Mouse (Mus musculus) small intestine, adult 2 months (tissue): ENCODE results near the gene Usp42. TPM values are rescaled to one million over a fixed set of nuclear protein-coding genes. Genes with fewer than 3 reads are reported as not detected.

Source experiments
- H3K27ac ChIP-seq: fragments of 200-500 bp; 2 replicates; pipeline ENCODE4 v1.5.1; 2012; ENCODE audit warnings: low read depth, low read length, control low read depth, inconsistent platforms; ENCODE audit not compliant: insufficient read depth
- H3K27me3 ChIP-seq: fragments of 200-500 bp; 2 replicates; pipeline ENCODE4 v1.6.1; 2012; ENCODE audit warnings: mild to moderate bottlenecking, moderate library complexity, low read length, inconsistent platforms; ENCODE audit not compliant: control insufficient read depth, insufficient read depth
- H3K36me3 ChIP-seq: fragments of 200-500 bp; 2 replicates; pipeline ENCODE4 v1.6.1; 2012; ENCODE audit warnings: mild to moderate bottlenecking, low read length, control low read depth, inconsistent platforms; ENCODE audit not compliant: control insufficient read depth, insufficient read depth
- H3K4me1 ChIP-seq: fragments of 200-500 bp; 2 replicates; pipeline ENCODE4 v1.6.1; 2012; ENCODE audit warnings: low read length, inconsistent platforms, mixed read lengths; ENCODE audit not compliant: control insufficient read depth, insufficient read depth, insufficient read length
- H3K4me3 ChIP-seq: fragments of 200-500 bp; 2 replicates; pipeline ENCODE4 v1.5.1; 2012; ENCODE audit warnings: low read depth, mild to moderate bottlenecking, control low read depth, inconsistent platforms, low read length, moderate library complexity
- CTCF ChIP-seq: fragments of 200-500 bp; IDR thresholded peaks from 2 replicates; pipeline ENCODE4 v1.5.1; 2012; ENCODE audit warnings: low read depth, mild to moderate bottlenecking, control low read depth, inconsistent platforms, low read length, moderate library complexity, mixed read lengths; ENCODE audit not compliant: insufficient replicate concordance, insufficient read length; ENCODE audit errors: extremely low read depth
- POLR2A ChIP-seq: fragments of 200-500 bp; IDR thresholded peaks from 2 replicates; pipeline ENCODE4 v1.6.1; 2012; ENCODE audit warnings: low read depth, mild to moderate bottlenecking, control low read depth, inconsistent platforms, low read length, moderate library complexity
- WGBS: fragments of 180-500 bp; shearing (Covaris S2); methylation state at CpG from one replicate; pipeline ENCODE4 v1.1.7; 2018; 5-methylcytosine and 5-hydroxymethylcytosine counted together
- polyA plus RNA-seq: library from polyadenylated mRNA; depleted of rRNA; stranded (reverse); fragments of >200 nt; gene quantifications from 2 replicates; pipeline ENCODE4 v1.2.3, GENCODE M21; 2012; rRNA removed

Usp42 gene
- polyA plus RNA-seq, 1 experiment: 8.2 TPM

DNA sequence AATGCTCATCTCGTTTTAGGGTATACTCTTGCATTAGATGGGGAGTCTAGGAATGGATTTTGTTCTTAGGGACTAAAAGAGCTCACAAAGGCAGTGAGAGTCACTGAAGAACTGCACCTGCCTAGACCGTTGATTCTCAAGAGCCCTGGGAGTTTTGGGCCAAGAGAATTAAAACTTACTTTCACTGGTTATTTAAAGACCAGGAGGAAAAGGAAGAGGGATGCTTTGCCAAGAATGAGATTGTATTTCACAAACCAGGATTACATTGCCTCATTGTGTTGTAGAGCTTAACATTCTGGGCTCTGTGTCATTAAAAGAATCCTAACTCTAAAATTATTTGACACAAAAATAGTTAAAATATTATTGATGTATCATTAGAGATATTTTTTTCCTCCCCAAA lies 66.5 kb downstream of the Usp42 start:
- Histone ChIP-seq H3K36me3 (no peaks in the 10 kb centered on the region), H3K4me1 (peaks cover 2% of the 10 kb centered on the region; the same call in 1 of the 2 replicates), H3K27me3 (no peaks in the 10 kb centered on the region), H3K4me3 (no peak overlapping the region), H3K27ac (no peak overlapping the region)
- TF ChIP-seq POLR2A: no peak
- TF ChIP-seq CTCF: no peak
- 69% methylated on average over 2 of the region's 2 CpGs for WGBS

DNA sequence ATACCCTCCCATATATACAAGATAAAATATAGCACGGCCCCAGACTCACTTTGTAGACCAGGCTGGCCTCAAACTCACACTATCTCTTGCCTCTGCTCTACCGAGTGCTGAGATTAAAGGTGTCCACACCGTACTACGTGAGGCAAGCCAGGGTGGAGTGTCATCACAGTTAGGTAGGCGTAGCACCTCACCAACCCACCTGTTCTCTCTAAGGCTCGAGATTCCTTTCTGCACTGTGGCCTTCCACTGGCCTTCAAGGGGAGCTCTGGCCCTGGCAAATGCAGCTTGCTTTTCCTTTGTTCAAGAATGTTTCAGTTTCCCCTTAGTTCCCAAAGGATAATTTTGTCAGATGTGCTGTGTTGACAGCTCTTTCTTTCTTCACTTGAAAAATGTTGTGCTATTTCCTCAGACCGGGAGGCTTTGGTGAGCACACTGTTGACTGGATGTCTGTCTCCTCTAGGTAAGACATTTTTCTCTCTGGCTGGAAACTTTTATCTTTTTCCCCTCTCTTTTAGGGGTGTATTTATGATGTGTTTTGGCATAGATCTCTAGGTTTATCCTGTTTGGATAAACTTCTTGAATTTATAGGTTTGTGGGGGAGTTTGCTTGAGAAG lies 68.9 kb downstream of the Usp42 start:
- peaks cover 4% of the 10 kb centered on the region; the same call in 1 of the 2 replicates for H3K4me1 ChIP-seq
- TF ChIP-seq CTCF (no peak), POLR2A (no peak)
- no peaks in the 10 kb centered on the region for H3K27me3 ChIP-seq
- 72% methylated on average over 7 of the region's 7 CpGs for WGBS
- H3K36me3 ChIP-seq: no peaks in the 10 kb centered on the region
- no peak overlapping the region for H3K4me3 ChIP-seq
- H3K27ac ChIP-seq: no peak overlapping the region

Other genes starting within 250 kb of the Usp42 start
- 219 and 504 TPM in 2 replicates for gene Rac1, start 204.2 kb downstream of the Usp42 start, polyA plus RNA-seq
- gene Cyth3, start 109.8 kb downstream of the Usp42 start, polyA plus RNA-seq: 6.4 and 10.3 TPM in 2 replicates
- gene Eif2ak1, start 85.5 kb upstream of the Usp42 start, polyA plus RNA-seq: 8.9 and 25.9 TPM in 2 replicates
- gene Ankrd61, start 165.4 kb upstream of the Usp42 start, polyA plus RNA-seq: not detected in 2 replicates
- 19.3 and 40.4 TPM in 2 replicates for gene Aimp2, start 177.6 kb upstream of the Usp42 start, polyA plus RNA-seq
- gene Pms2, start 177.7 kb upstream of the Usp42 start, polyA plus RNA-seq: 0.51 and 0.84 TPM in 2 replicates
- gene Gm42421, start 195.9 kb upstream of the Usp42 start, polyA plus RNA-seq: not detected in 2 replicates
- gene Rsph10b, start 200.8 kb upstream of the Usp42 start, polyA plus RNA-seq: 0.04 and 0.13 TPM in 2 replicates